Mouse (Mus musculus): ENCODE data around the gene Eefsec.

GRCm38 (mm10) chr6:88431202-88431601 lies 15.1 kb downstream of the Eefsec start:
- TF ChIP-seq GATA1 (IDR thresholded peaks at IDR 0.05; ENCODE audit: low read length) = no peak
- no peak for TF ChIP-seq TAL1 (IDR thresholded peaks at IDR 0.05; ENCODE audit: low read length)

Data from erythroblast, embryonic 14.5 days (primary cell).